Mouse (Mus musculus) macrophage (primary cell): ENCODE data around the gene Car2. TPM values are rescaled to one million over a fixed set of nuclear protein-coding genes. Genes with fewer than 3 reads are reported as not detected.

Experiments used
- H3K27ac ChIP-seq: fragments of 350-480 bp; formaldehyde crosslinking; 2 replicates; pipeline ENCODE4 v1.9.0; 2021
- H3K36me3 ChIP-seq: fragments of 350-480 bp; formaldehyde crosslinking; 2 replicates; pipeline ENCODE4 v1.9.0; 2021; ENCODE audit errors: inconsistent target
- H3K4me3 ChIP-seq: fragments of 350-480 bp; formaldehyde crosslinking; 2 replicates; pipeline ENCODE4 v1.9.0; 2021; ENCODE audit errors: inconsistent target
- H3K79me2 ChIP-seq: fragments of 350-480 bp; formaldehyde crosslinking; 2 replicates; pipeline ENCODE4 v1.9.0; 2021; ENCODE audit errors: inconsistent target
- WGBS: methylation state at CpG from one replicate; pipeline ENCODE4 v1.1.7; 2026; ENCODE audit warnings: inconsistent platforms; ENCODE audit not compliant: missing documents; 5-methylcytosine and 5-hydroxymethylcytosine counted together
- polyA plus RNA-seq: library from polyadenylated mRNA; stranded (reverse); fragments of 250-400 nt; gene quantifications from 3 replicates; pipeline ENCODE4 v1.2.4, GENCODE M21; 2018; ENCODE audit warnings: inconsistent platforms
- total RNA-seq, 78 experiments: library from RNA; depleted of rRNA; stranded (reverse); fragments of 250-400 nt; gene quantifications; 1 replicate in 9 of 78; 2 replicates in 24 of 78; 3 replicates in 43 of 78; 4 replicates in 2 of 78; pipeline ENCODE4 v1.2.4; 2018; ENCODE audit warnings: inconsistent platforms in 56 of 78

The Car2 gene
- 1 to 10 TPM in 11 of 26 experiments, under 1 TPM in 3, not detected in 12; 0.33 to 6.6 (median 2.5) TPM for total RNA-seq (2018; cell fraction: chromatin; rRNA removed)
- 1 to 10 TPM in 8 of 26 experiments, under 1 TPM in 18; 0.10 to 2.9 (median 0.63) TPM for total RNA-seq (2018; cell fraction: cytosol; rRNA removed)
- 10 to 100 TPM in 1 of 26 experiments, 1 to 10 TPM in 11, under 1 TPM in 5, not detected in 9; 0.38 to 10.6 (median 1.6) TPM for total RNA-seq (2018; cell fraction: nucleus; rRNA removed)
- 0.22 to 0.52 TPM (median 0.23 TPM) in 3 replicates for polyA plus RNA-seq

GRCm38 (mm10) chr3:14886102-14887098, at the start of gene Car2:
Gene Car2 (plus strand): TSS chr3:14886273.
- Histone ChIP-seq H3K36me3 (no peaks in the 10 kb centered on the region), H3K79me2 (no peaks in the 10 kb centered on the region), H3K4me3 (no peak within 1 kb of the TSS), H3K27ac (no peak within 1 kb of the TSS)
- WGBS: 1% methylated on average over 94 of the region's 95 CpGs

- 86% methylated on average over 1 of the region's 1 CpGs for WGBS
- no peak overlapping the region for H3K27ac ChIP-seq
- no peak overlapping the region for H3K4me3 ChIP-seq
- H3K79me2 ChIP-seq: no peaks in the 10 kb centered on the region
- no peaks in the 10 kb centered on the region for H3K36me3 ChIP-seq
These were observed 47.1 kb upstream of the Car2 start for GRCm38 (mm10) chr3:14838936-14839335.

DNA sequence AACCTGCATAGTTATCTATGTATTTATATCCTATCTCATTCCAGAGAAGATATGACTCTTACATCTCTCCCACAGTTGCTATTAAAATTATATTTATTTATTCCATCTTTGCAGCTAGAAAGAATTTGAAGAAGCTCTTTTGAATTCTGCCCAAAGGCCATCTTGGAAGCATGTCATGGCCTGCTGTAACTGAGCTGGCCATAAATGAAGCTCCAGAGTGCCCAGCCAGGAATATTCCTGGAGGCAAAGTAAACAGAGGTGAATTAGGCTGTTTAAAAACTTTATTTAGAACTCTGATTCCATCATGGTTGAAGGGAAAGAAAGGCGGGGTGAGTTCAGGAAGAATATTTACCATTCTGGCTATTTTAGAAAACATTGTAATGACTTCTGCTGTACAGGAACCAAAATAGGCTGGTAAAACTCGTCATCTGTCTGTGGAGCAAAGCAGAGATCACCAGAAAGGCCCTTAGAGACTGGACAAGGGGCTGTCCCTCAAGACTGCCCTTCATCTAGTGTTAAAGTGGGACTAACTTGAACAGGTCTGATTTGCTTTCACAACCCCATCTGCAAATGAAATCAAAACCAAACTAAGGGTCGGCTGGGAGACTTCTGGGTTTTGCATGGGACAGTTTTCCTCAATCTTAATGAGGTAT, 46.5 kb upstream of the Car2 start:
- Histone ChIP-seq H3K36me3 (no peaks in the 10 kb centered on the region), H3K27ac (no peak overlapping the region), H3K4me3 (no peak overlapping the region), H3K79me2 (no peaks in the 10 kb centered on the region)
- 95% methylated on average over 3 of the region's 3 CpGs for WGBS

DNA sequence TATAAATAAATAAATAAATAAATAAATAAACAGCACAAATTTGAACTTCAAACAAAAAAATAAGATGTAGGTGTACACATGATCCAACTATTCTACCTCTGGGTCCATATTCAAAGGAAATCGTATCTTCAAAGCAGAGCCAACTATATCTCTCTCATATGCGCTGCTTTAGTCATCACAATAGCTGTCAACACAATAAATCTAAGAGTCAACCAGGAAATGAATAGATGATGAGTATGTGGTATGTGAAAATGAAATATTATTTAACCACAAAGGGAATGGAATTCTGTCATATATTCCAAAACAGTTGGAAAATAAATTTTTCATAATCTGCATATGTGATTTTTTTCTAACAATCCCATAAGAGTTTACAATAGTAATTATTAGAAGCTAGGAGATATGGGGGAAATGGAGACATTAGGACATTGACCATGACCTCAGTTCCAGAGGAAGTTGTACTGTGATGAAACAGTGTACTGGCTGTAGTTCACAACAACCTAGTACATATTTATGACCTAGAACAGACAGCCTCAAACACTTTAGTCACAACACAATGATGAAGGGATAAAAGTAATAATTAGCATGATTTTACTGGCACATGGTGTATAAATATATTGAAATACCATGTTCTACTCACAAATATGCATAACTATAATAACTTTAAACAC, 37.4 kb upstream of the Car2 start:
- H3K27ac ChIP-seq: no peak overlapping the region
- H3K79me2 ChIP-seq: no peaks in the 10 kb centered on the region
- WGBS: 93% methylated on average over 2 of the region's 2 CpGs
- no peaks in the 10 kb centered on the region for H3K36me3 ChIP-seq
- no peak overlapping the region for H3K4me3 ChIP-seq

GRCm38 (mm10) chr3:14853966-14854365, 32.1 kb upstream of the Car2 start:
- Histone ChIP-seq H3K27ac (no peak overlapping the region), H3K4me3 (no peak overlapping the region), H3K79me2 (no peaks in the 10 kb centered on the region), H3K36me3 (no peaks in the 10 kb centered on the region)
- WGBS: 94% methylated on average over 5 of the region's 5 CpGs

DNA sequence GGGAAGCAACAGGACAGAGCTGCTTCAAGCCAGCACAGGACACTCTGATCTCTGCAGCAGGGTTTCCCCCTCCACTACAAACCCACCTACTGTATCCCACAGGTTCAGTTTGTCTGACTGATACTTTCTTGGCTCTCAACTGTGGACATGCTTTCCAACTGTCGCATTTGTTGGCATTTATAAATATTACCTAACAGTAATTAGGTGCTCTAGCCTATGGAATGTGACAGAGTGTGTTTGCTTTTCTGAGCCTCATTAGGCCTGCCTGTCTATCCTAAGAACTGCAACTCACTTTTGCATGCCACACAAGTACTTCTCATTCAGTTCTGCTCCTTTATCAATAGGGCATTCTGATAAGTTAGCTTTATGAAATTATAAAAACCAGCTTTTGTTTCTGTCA, 31.6 kb upstream of the Car2 start:
- Histone ChIP-seq H3K4me3 (no peak overlapping the region), H3K27ac (no peak overlapping the region), H3K36me3 (no peaks in the 10 kb centered on the region), H3K79me2 (no peaks in the 10 kb centered on the region)
- 100% methylated on average over 1 of the region's 1 CpGs for WGBS

- no peaks in the 10 kb centered on the region for H3K79me2 ChIP-seq
- no peaks in the 10 kb centered on the region for H3K36me3 ChIP-seq
- no peak overlapping the region for H3K27ac ChIP-seq
- WGBS: 90% methylated on average over 3 of the region's 3 CpGs
- H3K4me3 ChIP-seq: no peak overlapping the region
These were observed 28.2 kb upstream of the Car2 start for GRCm38 (mm10) chr3:14857874-14858273.

- no peak overlapping the region for H3K27ac ChIP-seq
These were observed 25.8 kb upstream of the Car2 start for GRCm38 (mm10) chr3:14860291-14860690.

DNA sequence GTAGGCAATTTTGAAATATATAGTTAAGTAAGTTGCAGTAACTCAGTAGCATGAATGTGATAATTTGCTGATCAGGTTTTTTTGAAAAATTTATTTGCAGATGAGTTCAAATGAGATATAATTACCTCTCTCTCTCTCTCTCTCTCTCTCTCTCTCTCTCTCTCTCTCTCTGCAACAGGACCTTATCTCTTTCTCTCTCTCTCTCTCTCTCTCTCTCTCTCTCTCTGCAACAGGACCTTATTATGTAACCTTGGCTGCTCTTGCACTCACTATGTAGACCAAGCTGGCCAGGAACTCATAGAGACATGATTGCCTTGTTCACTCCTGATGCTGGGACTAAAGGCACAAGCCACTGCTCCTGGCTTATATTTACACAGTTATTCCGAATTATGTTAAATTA, 24.9 kb upstream of the Car2 start:
- Histone ChIP-seq H3K27ac (no peak overlapping the region), H3K36me3 (no peaks in the 10 kb centered on the region), H3K79me2 (no peaks in the 10 kb centered on the region), H3K4me3 (no peak overlapping the region)
- 100% methylated on average over 1 of the region's 1 CpGs for WGBS

More at GRCm38 (mm10) chr3:14860291-14860690, 25.8 kb upstream of the Car2 start:
- 91% methylated on average over 3 of the region's 3 CpGs for WGBS
- no peak overlapping the region for H3K4me3 ChIP-seq
- no peaks in the 10 kb centered on the region for H3K79me2 ChIP-seq
- H3K36me3 ChIP-seq: no peaks in the 10 kb centered on the region

DNA sequence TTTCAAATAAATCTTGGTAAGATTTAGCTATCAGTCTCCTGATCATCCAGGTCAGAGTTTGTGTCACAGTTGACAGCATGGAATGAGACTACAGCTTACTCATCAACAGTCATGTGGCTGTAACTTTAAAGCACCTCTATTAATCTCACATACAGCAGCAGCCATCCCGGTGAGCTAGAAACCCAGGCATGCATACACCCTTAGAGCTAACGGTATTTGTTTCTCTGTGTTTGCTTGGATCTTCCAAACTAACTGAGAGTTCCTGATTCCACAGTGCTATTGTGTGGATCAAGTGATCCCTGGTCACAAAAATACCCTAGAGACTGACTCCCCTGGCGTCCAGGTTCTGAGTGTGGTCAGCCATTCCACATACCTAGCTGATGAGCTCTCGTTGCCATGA, 24.3 kb upstream of the Car2 start:
- H3K36me3 ChIP-seq: no peaks in the 10 kb centered on the region
- WGBS: 84% methylated on average over 4 of the region's 4 CpGs
- no peak overlapping the region for H3K4me3 ChIP-seq
- no peaks in the 10 kb centered on the region for H3K79me2 ChIP-seq
- H3K27ac ChIP-seq: no peak overlapping the region

- Histone ChIP-seq H3K27ac (no peak overlapping the region), H3K4me3 (no peak overlapping the region)
These were observed 23.4 kb upstream of the Car2 start for GRCm38 (mm10) chr3:14862654-14863021.

DNA sequence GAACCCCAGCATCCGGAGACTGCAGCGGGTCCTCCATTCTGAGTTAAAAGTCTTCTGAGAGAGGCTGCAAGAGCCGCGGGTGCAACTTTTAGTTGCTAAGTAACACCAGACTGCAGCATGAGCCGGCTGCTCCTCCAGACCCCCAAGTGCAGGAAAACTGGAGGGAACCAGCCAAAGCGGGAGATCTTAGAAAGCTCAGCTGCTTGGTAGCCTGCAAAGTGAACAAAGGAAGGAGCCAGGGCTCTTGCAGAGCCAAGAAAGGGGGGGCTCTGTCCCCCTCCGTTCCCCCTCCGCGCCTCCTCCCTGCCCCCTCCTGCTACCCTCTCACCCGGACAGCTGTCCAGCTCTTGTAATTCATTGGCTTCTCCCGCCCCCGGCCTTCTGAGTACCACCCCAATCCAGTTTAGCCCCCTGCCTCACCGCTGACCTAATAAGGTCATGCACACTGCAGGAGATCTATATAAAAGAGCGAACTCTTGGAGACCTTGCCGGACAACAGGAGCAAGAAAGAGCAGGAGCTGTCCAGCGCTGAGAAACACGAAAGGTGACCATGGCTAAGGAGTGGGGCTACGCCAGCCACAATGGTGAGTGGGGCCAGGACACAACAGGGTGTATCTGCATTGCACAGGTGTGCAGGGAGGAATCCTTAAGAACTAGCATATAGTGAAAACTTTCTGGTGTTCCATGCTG, 22.9 kb upstream of the Car2 start, which contains the start of gene Car3:
Car3 (plus strand) TSS at position 491 of the 690 bp plus-strand sequence.
- H3K4me3 ChIP-seq: no peak within 1 kb of the TSS

More at GRCm38 (mm10) chr3:14862654-14863021, 23.4 kb upstream of the Car2 start:
- 6% methylated on average over 9 of the region's 9 CpGs for WGBS
- Histone ChIP-seq H3K79me2 (no peaks in the 10 kb centered on the region), H3K36me3 (no peaks in the 10 kb centered on the region)

DNA sequence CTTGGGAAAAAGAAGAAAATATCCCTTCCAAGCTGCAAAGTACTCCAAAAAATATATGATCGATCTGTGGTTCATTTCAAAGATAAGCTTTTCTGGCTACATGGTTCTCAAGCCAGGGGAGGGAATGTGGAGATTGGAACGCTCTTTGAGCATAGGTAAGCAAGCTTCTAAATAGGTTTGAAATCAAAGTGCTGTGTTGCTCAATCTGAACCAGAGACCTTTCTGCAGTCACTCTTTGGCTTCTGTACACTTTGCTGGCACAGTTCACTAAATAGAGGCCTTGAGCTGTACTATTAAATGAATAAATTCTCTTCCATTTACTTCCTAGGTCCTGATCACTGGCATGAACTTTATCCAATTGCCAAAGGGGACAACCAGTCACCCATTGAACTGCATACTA, 22.2 kb upstream of the Car2 start:
- Histone ChIP-seq H3K4me3 (no peak overlapping the region), H3K79me2 (no peaks in the 10 kb centered on the region), H3K27ac (no peak overlapping the region), H3K36me3 (no peaks in the 10 kb centered on the region)
- 87% methylated on average over 2 of the region's 2 CpGs for WGBS

More for the DNA sequence above, 22.9 kb upstream of the Car2 start, which contains the start of gene Car3:
- no peaks in the 10 kb centered on the region for H3K36me3 ChIP-seq
- no peak within 1 kb of the TSS for H3K27ac ChIP-seq
- 19% methylated on average over 18 of the region's 18 CpGs for WGBS
- H3K79me2 ChIP-seq: no peaks in the 10 kb centered on the region

DNA sequence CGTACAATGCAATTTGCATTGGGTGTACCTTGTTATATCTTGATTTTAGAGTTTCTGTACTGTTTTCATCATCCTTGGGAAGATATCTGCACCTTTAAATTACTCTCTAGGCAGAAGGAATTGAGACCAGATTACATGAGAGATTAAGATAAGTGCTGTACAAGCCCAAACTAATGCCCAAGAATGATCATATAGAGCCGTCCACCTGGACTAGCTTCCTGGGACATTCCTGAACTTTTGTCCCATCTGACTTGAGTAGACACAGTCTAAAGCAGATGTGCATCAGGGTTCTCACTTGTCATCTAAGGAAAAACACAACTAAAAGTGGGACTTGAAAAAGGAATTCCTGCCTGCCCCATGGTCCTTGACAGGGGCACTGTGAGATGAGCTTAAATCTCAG, 20.1 kb upstream of the Car2 start:
- Histone ChIP-seq H3K27ac (no peak overlapping the region), H3K79me2 (no peaks in the 10 kb centered on the region), H3K4me3 (no peak overlapping the region), H3K36me3 (no peaks in the 10 kb centered on the region)
- 56% methylated on average over 2 of the region's 2 CpGs for WGBS
